Mouse (Mus musculus) thymus, adult 2 months (tissue): ENCODE measurements at regions not wholly inside any gene's neighbourhood (a gene's known extent, or its start where the extent isn't known, plus 50 kb on each side); places are given as distances from the start of the nearest gene placed in this dataset.

Experiments
- CTCF ChIP-seq: fragments of 200-500 bp; IDR thresholded peaks from 2 replicates; pipeline ENCODE4 v1.5.1; 2012; ENCODE audit warnings: mild to moderate bottlenecking, control low read depth, low read length, moderate library complexity, borderline replicate concordance; ENCODE audit not compliant: control insufficient read depth, poor library complexity, insufficient read depth; ENCODE audit errors: extremely low read depth
- POLR2A ChIP-seq: fragments of 200-500 bp; IDR thresholded peaks from 2 replicates; pipeline ENCODE4 v1.6.1; 2012; ENCODE audit warnings: mild to moderate bottlenecking, low read length, control low read depth, moderate library complexity; ENCODE audit not compliant: control insufficient read depth, poor library complexity, insufficient read depth; ENCODE audit errors: extremely low read depth

GRCm38 (mm10) chr2:118031662-118032061, 80.0 kb upstream of the Thbs1 start:
- no peak for TF ChIP-seq CTCF
- no peak for TF ChIP-seq POLR2A
